Mouse (Mus musculus) cerebellum, postnatal 36 days (tissue): ENCODE measurements around the gene Gsta2.
"Not testable (repeated sequence)": the region's sequence is repeated elsewhere in the genome, so short reads cannot be mapped to it uniquely, and the experiment has no call there.

Experiments used
- DNase-seq, 2 experiments: peaks; one replicate each; pipeline ENCODE4 v3.0.0; 2021 to 2022; ENCODE audit warnings: mixed read lengths in 2 of 2

The Gsta2 gene

GRCm38 (mm10) chr9:78355611-78356010, at the start of gene Gsta2:
Gene Gsta2, minus strand, starts transcription at chr9:78355788.
- no peak for DNase-seq

DNA sequence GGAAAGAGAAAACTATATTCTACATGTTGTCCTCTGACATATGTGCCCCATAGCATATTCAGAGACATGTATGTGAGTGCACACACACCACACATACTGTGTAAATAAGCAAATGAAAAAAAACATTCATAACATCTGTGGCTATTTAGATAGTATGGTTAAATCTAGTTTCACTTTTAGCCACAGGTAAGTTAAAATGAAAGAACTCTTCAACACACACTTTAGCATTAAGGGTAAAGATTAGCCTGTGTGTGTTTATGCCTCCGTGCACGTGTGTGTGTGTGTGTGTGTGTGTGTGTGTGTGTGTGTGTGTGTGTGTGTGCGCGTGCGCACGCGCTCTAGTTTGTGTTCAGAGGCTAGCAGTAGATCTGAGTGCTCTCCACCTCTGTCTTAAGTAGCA, 46.0 kb upstream of the Gsta2 start:
- no peak for DNase-seq

DNA sequence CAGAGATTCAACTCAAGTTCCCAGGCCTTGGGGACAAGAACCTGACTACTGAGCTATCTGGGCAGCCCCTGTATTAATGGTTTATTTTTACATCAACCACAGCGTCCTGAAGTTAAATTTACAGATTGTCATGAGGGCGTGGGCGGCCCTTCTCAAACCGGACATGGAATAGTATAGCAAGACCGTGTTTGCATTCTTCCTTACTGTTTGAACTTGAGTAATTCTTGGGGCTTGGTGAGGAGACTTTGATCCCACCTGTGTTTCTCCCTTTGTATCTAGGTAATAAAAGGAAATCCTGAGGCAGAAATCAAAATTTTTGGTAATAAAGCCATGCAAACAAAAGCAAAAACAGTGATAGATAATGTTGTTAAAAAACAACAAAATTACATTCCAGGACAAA, 45.0 kb upstream of the Gsta2 start:
- no peak for DNase-seq

DNA sequence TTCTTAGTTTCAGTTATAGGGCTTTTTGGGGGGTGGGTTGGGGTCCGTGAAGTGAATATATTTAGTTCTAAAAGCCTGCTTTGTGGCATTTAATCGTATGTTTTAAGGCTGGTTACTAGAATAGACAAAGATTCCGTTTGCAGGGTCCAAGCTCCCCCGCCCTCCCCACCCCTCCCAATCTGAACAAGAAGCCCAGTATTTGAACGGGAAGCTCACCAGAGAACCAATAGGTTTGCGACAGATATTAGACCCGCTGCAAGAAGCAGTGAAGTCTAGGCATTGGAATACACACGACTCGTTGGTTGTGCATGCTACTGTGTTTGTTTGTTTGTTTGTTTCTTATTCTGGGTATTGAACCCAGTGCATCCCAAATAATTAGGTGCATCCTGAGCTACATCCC, 40.9 kb upstream of the Gsta2 start:
- DNase-seq = no peak

DNA sequence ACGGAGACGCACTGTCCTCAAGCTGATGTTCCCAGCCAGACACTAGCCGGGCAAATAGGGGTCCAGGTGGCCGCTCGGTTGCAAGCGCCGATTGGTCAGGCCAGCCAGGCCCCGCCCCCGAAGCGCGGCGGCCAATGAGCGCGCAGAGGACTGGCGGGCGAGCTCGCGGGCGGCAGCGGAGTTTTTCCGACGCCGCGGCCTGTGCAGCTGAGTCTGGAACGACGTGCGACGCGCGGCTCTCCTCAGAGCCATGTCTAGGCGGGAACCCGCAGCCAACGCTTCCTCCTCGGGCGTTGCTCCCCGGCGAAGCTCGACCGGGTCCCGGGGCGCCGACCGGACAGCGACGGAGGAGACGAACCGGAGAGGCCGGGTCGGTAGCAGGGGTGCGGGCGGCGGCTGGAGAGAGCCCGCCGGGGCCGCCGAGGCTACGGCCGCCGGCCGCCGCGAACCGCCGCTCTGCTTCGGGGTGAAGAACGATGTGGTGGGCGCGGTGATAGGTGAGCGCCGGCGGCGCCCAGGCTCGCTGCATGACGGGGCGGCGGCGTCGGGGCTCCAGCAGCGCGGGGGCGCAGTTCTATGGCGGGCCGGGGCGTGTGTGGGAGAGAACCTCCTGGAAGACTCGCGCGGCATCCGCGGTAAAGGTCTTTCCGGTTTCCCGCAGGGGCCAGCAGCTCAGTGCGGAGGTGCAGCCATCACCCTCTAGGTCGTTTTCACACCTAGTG, 40.2 kb upstream of the Gsta2 start, which contains the start of gene Ddx43:
Gene Ddx43 (plus strand): TSS at position 148 of the 722 bp plus-strand sequence.
- DNase-seq = peak in 1 of 2 experiments; percentile 4

DNA sequence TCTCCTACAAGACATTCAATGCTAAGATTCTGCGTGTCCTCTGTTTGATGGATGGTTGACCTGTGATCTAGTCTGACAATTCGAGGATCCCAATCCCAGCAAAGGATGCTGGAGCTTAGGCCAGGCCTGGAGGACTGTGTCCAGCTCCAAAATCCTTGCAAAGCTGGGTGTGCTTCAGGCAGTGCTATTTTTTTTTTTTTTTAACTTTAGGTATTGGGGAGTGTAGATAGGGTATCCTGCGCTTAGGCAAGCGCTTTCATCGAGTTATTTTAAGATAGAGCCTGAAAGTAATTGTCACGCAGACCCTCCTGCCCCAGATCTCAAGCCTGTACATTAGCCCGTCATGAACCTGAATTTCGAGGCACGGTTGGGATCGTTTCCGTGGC, 39.6 kb upstream of the Gsta2 start:
- no peak for DNase-seq

- DNase-seq = no peak
These were observed 39.0 kb upstream of the Gsta2 start for GRCm38 (mm10) chr9:78394602-78395001.

DNA sequence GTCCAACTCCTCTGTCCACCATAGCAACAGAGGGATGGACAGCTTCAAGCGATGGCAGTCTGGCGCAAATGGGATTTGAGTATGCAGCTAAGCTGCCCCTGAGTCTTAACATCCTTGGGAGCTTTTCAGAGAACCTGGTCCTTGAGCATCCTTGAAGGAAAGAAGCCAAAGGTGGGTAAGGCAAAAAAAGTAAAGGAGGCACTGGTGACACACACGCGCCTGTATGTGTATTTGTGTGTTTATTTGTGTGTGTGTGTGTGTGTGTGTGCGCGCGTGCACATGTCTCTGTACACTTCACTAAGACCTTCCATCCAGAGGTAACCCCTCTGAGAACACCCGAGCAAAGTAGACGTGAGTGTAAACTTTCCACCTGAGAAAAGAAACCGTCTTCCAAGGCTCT, 38.2 kb upstream of the Gsta2 start:
- no peak for DNase-seq

GRCm38 (mm10) chr9:78389981-78390380, 34.4 kb upstream of the Gsta2 start:
- no peak for DNase-seq

DNA sequence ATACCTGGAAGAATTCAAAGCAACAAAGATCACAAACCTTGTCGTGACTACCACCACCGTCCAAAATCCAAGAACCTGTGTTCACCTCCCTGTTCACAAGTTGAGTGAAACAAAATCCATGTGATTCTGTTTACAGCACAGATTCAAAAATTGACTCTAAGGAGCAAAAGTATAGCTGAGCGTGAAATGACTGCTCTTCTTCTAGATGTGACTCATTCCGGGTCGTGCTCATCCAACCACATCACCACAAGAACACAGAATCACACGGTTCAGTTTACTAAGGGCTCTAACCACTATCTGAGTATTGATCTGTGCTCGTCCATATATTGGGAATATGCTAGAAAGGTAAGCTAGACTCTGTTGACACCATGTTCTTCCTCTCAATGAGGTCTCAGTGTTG, 31.4 kb upstream of the Gsta2 start:
- DNase-seq = no peak

DNA sequence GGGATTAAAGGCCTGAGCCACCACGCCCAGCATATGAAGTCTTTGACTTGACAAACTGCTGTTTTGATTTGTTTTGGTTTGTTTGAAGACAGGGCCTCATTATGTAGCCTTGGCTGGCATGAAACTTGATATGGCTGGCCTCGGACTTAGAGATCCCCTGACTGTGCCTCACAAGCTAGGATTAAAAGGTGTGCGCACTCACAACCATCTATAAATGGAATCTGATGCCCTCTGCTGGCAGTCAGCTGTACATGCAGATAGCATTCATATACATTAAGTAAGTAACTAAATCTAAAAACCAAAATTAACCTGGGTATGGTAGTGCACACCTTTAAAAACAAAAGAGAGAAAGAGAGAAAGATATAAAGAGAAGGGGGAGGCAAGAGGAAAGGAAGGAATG, 30.3 kb upstream of the Gsta2 start:
- no peak for DNase-seq

DNA sequence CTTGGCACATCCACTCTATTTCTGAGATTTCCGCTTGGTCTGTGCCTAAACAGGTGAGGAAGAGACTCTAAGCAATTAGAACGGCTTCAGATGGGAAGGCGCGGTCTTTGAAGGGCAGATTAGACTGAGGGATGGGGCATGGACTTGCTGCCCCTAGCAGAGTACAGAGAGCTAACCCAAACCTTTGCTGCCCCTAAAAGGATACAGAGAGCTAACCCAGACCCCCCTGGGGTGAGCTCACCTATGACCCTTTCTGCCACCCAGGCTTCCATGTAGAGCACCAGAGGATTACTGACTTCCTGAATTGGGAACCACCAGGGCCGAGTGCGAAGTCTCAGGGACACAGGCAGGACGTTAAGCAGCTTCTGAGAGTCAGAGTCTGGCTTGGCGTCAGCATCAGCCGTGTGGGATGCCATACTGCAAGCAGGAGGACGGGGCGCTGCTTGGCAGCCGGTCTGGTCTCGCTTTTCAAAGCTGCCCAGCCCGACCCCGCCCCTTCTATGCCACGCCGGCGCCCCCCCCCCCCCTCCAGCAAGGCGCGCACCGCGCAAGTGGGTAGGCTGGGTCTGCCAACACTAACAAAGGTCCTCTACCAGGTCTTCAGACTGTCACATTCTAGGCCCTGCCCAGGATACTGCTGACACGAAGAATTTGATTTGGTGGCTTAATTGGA, 22.7 kb upstream of the Gsta2 start, which contains the start of gene Ooep:
Gene Ooep (minus strand): TSS at position 613 of the 673 bp plus-strand sequence.
- DNase-seq = peak; percentile 3 to 6

- no peak for DNase-seq
These were observed 22.0 kb upstream of the Gsta2 start for GRCm38 (mm10) chr9:78377546-78377945.

DNA sequence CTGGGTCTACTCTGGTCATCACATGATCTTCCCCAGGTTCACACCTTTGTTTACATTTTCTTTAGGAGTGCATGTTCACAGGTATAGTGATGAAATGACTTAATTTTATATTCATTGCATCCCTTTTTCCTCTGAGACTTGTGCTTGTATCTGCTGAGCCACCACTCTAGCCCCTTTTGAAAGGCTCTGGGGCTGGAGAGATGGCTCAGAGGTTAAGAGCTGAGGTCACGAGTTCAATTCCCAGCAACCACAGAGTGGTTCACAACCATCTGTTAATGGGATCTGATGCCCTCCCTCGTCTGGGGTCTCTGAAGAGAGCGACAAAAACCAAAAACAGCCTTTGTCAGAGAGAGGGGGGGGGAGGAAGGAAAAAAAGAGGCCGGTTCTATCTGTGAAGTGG, 19.9 kb upstream of the Gsta2 start:
- no peak for DNase-seq

- no peak for DNase-seq
These were observed 19.3 kb upstream of the Gsta2 start for GRCm38 (mm10) chr9:78374885-78375389.

GRCm38 (mm10) chr9:78374397-78374796, 18.8 kb upstream of the Gsta2 start:
- DNase-seq = no peak

GRCm38 (mm10) chr9:78372827-78373504, 17.4 kb upstream of the Gsta2 start:
- no peak for DNase-seq

GRCm38 (mm10) chr9:78371441-78371840, 15.9 kb upstream of the Gsta2 start:
- no peak for DNase-seq

GRCm38 (mm10) chr9:78369786-78370185, 14.2 kb upstream of the Gsta2 start:
- DNase-seq = no peak

GRCm38 (mm10) chr9:78369349-78369748, 13.8 kb upstream of the Gsta2 start:
- no peak for DNase-seq

- DNase-seq = no peak
These were observed 13.2 kb upstream of the Gsta2 start for GRCm38 (mm10) chr9:78368671-78369293.

- not testable (repeated sequence) for DNase-seq
These were observed 12.4 kb upstream of the Gsta2 start, which contains the start of gene Dppa5a for GRCm38 (mm10) chr9:78367959-78368358. Gene Dppa5a, minus strand, starts transcription at chr9:78368177.
